Mouse (Mus musculus) CD8-positive naive resting alpha-beta T cell, adult 2 months (primary cell): ENCODE measurements at regions not wholly inside any gene's neighbourhood (a gene's known extent, or its start where the extent isn't known, plus 50 kb on each side); places are given as distances from the start of the nearest gene placed in this dataset.

Experiments
- DNase-seq, 2 experiments: peaks; one replicate each; pipeline ENCODE4 v3.0.0; 2022; ENCODE audit warnings: low read depth in 2 of 2, low spot score in 2 of 2

DNA sequence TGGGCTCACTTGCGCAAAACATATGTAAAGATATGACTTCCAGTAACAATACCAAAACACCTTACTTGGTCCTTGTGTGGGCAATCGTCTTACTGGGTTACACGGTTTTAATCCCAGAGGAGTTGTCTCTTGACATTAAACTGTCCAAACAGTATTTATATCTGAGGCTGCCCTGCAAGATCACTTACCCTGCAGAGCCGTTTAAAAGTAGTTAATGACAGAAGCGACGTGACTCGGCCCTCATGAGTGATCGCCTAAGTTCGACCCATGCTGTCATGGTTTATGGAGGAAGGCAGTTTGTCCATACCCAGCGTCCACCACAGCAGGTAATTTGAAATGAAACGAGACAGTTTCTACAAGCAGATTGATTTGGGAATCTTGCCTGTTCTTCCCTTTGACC is 90.3 kb downstream of the Zfp281 start:
- DNase-seq = no peak

DNA sequence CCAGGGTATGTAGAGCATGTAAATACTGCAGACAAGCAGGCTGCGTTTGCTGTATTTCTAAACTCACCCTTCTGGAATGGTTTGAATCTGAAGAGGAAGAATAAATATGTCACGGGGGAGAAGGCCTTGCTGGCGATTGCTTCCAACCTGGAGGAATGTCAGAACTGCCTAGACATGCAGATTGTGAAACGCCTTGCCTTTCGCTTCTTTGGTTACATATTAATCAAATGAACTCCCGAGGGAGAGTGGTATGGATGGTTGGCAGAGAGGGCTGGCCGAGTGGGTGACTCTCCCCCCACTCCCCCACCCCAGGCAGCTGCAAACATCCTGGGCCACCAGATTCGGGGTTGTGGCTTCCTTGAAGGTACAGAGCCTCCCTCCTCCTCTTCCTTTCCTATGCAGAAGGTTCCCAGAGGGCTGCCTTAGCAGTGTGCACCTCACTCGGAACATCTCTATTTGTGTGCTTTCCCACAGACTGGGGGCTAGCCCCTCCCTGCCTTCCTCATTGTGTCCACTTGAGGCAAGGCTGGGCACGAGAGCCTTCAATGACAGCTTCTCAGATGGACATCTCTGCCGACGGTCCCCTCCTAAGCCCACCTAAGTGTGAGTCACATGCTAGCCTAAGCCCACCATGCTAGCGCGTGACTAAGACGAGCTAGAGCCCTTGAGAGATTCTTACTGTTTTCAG is 93.3 kb downstream of the Zfp281 start:
- no peak for DNase-seq

DNA sequence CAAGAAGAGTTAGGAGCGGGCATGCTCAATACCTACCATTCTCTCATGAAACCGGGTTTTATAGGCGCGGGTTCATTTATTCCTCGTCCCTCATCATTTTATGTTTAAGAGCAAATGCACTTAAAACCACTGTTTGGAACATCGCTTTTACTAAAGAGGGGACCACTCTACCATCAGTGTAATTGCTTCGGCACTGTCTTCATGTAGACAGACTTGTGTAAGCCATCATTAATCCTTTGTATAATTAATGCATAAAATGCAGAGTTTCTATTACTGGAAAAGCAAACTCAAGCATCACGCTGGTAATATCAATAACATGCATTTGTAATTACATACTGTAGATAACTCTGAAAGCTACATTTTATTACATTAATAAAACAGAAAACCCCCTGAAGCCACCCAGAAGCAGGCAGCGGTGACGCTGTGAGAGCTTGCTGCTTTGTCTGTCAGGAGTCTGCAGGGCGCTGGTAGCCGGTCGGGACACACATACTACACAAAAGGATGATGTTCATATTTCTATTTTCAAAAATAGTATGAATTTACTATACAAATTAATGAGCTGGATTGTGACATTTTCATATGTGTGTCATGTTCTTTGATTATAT is 99.2 kb downstream of the Zfp281 start:
- DNase-seq = no peak

DNA sequence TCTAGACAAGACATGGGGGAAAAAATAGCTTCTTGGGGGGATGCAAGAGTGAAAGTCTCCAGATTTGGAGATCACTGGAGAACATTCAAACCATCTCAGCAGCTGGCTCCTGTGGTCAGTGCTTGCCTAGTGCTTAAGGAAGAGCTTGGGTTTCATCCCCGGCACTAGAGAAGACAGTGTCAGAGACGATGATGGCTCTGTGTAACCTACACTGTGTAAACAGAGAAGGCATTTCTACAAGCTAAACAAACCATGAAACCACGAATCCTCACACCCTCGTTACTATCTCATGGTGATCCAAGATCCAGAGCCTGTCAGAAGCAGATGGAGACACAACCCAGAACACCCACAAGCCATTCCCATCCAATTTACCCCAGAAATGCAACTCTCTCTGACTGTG is 100.5 kb downstream of the Zfp281 start:
- no peak for DNase-seq

DNA sequence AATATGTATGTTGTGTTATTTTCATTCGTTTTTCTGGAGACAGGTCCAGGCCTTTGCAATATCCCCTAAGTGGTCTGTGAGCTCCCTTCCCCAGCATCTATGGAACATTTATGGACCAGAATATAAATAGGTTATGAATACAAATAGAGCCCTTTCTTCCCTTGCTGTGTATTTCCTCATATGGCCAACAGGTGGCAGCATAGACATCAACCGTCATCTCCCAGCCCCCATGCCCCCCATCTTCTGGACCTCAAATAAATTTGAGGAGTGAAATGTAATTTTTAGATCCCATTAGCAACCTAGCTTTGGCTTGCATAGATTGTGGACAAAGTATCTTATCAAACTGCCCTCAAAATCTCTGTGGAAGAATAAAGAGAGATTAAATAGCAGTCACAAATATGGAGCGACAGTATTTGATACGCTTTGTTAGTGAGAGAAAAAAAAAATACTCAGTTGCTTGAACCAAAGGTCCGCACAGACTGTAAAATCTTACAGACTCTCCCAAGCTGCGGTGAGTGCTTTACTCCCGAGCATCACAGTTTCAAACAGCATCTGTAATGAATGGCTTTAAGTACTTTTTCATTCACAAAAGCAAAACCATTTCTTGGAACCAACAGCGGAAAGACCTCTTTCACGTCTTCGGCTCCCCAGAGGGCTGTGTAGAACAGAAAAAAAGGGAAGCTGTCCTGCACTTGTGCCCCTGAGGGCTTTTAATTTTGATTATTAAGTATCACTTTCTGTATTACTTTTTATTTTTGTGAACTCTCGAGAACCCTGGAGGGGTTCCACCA is 101.6 kb downstream of the Zfp281 start:
- DNase-seq = peak in 1 of 2 experiments; percentile 29

DNA sequence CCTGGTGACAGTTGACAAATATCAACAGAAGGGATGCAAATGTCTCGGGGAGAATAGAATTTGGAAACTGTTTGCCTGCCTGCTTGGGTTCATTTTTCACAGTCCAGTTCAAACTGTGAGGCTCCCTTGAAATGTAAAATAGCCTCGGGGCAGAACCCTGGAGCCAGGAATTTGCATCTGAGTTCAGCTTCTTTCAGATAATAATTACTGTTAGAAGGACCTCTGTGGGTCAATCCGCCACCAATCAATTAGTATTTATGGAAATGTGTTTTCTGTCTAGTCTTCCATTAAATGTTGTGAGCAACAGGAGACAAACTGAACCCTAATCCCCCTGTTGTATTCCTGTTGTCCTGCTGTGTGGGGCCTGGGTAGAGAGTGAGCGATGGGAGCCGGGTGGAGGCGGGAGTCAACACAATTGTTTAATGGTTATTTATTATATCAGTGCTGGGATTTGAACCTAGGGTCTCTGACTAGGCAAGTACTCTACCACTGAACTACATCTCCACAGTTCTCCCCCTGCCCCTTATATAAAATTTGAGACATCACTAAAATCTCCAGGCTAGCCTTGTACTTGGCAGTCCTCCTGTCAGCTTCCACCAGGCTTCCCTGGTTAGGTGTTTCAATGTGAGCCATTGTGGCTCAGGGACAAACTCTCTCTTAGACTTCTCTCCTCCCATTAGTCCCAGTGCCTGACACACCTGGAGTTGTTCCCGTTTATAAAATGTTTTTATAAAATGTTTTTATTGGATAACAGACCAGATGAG is 103.3 kb downstream of the Zfp281 start:
- no peak for DNase-seq

DNA sequence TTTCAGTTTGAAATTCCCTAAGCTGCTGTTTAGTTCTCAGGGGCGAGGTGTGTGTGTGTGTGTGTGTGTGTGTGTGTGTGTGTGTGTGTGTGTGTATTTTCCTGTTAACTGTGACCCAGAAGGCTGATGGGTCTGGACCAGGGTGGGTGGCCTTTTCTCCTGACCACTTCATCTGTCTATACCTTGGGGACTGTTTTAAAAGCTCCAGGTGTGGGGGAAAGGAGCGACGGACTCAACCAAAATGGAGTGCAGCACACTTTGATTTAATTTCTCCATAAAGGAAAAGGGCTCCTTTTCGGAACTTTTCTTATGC is 103.9 kb downstream of the Zfp281 start:
- no peak for DNase-seq

DNA sequence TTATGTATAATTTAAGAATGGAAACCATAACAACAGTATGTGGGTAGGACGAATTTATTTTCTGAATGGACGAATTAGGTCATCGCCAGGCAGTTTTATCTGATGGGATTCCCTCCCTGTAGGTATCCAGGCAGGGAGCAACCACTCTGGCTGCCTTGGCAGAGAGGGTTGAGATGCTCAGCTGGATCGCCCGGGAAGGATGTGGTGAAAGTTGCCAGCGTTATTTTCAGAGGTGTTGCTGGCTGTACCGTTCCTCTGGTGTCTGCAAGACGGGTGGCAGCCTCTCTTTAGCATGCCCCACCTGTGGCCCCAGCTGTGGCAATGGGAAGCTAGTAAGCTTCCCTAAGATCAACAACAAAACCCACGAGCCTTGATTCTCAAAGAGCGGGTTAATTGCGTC is 105.9 kb downstream of the Zfp281 start:
- no peak for DNase-seq

DNA sequence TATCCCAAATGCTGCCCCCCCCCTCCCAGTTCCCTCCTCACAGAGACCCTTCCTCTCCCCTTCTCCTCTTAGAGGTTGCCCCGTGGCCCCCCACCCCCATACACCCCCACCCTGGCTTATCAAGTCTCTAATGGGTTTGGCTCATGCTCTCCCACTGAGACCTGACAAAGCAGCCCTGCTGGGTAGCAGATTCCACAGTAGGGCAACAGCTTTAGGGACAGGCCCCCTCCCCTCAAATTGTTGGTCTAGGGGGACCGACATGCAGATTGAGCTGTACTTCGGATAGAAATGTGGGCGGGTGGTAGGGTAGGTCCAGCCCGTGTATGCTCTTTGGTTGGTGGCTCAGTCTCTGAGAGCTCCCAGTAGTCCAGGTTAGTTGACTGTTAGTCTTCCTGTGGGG is 113.3 kb downstream of the Zfp281 start:
- DNase-seq = no peak

DNA sequence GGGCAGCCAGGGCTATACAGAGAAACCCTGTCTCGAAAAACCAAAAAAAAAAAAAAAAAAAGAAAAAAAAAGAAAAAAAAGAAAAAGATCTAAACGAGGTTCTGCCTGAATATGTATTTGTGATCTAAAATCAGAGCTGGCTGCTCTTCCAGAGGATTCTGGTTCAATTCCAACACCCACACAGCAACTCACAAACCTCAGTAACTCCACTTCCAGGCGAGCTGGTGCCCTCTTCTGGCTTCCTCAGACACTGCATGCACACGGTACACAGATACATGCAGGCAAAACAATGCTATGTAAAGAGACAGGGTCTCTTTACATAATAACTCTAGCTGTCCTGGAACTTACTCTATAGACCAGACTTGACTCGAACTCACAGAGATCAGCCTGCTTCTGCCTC is 114.8 kb downstream of the Zfp281 start:
- DNase-seq = peak; percentile 41 to 50

DNA sequence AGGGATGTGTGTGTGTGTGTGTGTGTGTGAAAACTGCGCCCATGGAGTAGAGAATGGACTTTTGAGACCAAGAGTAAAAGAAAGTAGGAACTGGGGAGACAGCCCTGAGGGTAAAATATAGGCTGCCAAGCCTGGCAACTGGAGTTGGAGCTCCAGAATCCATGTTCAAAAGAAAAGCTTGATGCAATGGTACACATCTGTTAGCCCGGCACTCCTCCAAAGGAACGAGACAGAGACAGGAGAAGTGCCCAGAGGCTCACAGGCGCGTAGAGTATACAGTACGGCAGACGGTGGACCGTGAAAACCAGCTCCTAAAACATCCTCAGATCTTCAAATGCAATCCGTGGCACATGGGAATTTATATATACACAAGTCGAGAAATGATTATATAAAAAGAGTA is 116.4 kb downstream of the Zfp281 start:
- DNase-seq = no peak

DNA sequence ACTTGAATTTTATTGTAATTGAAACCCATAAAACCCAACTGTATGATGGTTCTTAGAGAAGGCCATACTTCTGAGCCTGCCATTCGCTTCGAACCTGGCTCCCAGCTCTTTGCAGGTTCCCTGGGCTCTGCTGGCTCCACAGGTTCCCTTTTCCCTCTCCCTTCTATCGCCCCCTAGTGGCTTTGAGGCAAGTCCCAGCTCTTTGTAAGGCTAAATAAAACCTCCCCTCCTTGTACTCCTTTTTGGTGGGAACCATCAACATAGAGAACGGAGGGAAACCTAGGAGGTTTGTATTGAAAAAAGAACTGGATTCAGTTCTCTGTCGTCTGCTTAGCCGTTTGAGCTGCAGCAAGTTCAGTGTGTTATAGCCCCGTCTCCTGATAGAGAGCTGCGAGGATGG is 124.5 kb downstream of the Zfp281 start:
- peak in 1 of 2 experiments; percentile 28 for DNase-seq

DNA sequence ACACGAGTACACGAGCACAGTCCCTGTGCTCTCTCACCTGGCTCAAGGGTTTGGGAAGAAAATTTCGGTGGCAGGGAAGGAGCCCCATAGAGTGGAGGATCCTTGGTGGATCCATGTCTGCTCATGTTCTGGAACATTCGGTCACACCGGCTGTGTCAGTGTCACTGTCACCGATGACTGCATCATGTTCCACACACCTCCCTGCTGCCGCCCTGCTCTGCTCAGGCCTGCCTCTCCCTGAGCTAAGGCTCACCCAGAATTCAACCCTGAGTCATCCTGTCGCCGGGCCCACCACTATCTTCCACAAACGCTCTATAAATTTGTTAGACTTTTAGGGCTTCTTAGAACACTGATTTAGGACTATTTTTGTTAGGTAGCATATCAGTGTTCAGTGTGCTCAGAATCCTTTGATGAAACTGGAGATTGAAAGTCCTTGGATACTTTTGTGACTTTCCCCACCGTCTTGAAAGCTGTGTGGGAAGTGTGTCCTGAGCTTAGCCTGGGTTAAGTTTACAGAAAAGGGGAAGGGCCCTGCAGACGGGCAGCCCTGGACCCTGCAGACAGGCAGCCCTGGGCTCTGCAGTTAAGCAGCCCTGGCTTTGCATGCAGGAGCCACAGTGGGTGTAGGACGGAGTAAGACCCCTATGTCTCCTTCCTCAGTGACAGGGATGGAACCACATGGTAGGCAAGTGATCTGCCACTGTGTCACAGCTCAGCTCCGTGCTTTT is 126.9 kb downstream of the Zfp281 start:
- DNase-seq = no peak

DNA sequence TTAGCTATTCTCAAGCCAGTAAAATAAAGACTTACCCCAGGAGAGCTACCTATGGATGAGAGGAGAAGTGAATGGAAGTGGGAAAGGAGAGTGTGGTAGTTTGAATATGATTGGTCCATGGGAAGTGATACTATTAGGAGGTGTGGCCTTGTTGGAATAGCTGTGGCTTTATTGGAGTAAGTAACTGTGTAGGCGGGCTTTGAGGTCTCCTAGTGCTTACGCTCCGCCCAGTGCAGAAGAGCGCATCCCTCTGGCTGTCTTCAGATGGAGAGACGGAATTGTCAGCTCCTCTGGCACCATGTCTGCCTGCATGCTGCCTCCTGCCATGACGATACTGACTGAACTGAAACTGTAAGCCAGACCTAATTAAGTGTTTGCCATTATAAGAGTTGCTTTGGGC is 129.6 kb downstream of the Zfp281 start:
- DNase-seq = no peak

DNA sequence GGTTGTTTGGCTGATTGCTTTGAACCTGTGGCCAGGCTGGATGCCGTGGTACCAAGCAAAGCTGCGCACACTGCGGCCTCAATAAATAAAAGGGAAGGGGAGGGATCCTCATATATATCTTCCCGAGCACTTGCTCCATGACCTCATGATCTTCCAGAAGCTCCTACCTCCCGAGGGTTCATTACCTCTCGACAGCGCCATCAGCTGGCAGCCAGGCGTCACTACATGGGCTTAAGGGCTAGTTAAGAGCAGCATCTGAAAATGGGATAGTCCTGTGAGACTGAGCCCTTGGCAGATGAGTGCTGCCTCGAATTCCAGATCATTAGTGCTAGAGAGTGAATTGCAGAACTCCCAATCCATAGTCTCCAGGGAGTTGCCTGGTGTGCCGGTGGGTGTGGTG is 134.0 kb downstream of the Zfp281 start:
- DNase-seq = no peak

DNA sequence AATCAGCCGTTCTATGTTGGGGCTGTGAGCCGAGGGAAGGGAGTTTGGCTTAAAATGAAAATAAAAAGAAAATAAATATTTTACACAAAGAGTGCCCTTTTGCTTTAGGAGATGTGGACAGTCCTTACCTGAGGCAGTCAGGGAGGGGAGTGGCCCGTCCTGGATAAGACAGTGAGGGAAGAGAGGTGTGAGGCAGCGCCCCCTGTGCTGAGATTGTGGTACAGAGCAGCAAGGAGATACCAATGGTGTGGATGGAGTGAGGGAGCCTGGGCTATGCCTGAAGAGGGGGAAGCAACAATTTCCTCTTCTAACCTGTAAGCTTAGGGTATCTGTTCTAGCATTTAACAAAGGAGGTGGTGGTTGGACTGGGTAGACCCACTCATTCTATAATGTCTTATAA is 134.5 kb downstream of the Zfp281 start:
- no peak for DNase-seq

DNA sequence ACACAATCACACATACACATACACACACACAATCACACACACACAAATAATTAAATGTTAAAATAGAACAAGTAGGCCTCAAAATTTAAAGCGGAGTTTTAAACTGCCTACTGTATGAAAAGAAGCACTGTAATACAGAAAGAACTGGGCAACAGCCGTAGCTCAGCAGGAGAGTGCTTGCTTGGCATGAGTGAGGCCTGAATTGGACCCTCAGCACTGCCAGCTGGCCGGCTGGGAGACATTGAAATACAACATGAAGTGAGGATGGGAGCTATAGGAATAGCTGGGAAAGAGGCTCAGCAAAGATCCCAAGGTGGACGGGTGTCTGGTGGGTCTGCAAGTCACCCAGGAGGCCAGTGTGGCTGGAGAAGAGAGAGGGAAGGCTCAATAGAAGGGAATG is 136.8 kb downstream of the Zfp281 start:
- no peak for DNase-seq

DNA sequence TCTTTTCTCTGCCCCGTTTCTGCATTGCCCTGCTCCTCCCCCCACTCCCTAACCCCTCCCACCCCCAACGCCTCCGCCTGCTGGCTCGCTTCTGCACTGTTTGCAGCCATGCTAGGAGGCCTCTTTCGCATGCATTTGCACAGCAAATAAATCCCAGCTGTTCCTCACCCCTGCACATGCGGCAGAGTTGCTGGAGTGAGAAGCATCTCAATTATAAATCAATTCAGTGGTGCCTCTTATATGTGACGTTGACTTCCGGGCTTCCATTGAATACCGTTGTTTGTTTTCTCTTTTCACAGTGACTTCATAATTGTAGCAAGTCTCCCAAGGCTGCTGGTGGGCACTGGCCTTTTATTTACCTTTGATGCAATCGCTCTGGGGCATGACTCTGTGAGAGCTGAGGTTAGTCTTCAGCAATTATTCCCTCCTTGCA is 144.3 kb downstream of the Zfp281 start:
- DNase-seq = no peak

DNA sequence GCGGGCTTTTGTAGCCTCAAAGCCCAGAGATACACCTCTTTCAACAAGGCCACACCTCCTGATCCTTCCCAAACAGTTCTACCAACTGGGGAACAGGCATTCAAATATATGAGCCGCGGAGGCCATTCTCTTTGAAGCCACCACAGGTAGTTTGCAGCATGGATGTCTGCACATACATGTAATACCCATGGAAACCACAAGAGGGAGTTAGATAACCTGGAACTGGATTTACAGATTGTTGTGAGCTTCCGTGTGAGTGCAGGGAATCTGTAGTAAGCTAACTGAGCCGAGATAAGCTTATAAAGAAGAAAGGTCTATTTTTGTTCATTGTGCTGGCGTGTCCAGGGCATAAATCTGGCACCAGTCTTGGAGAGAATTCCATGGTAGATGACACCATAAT is 149.0 kb downstream of the Zfp281 start:
- DNase-seq = no peak

DNA sequence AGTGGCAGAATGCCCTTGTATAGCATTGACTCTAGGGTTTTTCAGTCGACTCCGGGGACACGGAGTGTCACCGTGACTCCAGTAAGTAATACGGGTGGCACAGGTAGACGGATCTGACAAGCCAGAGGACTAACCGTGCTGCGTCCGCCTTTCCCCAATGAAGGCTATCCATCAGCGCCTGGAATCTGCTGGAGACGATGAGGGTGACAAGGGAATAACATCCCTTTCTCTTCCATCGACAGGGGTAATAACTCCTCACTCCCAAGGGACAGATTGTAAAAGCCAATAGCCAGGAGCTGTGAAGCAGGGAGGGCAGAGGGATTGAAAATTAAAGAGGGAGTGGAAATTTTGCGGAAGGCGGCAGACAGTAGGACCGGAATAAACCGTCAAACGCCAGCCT is 151.5 kb downstream of the Zfp281 start:
- DNase-seq = no peak
